Mouse (Mus musculus) midbrain, embryonic 14.5 days (tissue): Measurements from ENCODE around the gene Myadml2. TPM values are rescaled to one million over a fixed set of nuclear protein-coding genes. Genes with fewer than 3 reads are reported as not detected.

Experiments
- ATAC-seq: fragments of 200-750 bp; cut with Nextera tagmentation; 2 replicates; pipeline ENCODE4 v1.8.0; 2017; ENCODE audit warnings: moderate number of reproducible peaks, moderate library complexity; ENCODE audit not compliant: low FRiP score, low TSS enrichment
- DNase-seq: peaks from one replicate; pipeline ENCODE4 v3.0.0-alpha.2; 2015
- H3K27ac ChIP-seq: fragments of 300-500 bp; sonication (generic); replicated peaks from 2 replicates; pipeline ENCODE4 v1.5.1; 2014; ENCODE audit warnings: mild to moderate bottlenecking, low read depth, low read length, moderate library complexity
- H3K27me3 ChIP-seq: fragments of 300-500 bp; sonication (generic); 2 replicates; pipeline ENCODE4 v1.6.1; 2014; ENCODE audit warnings: low read length, control low read depth, mixed read lengths; ENCODE audit not compliant: control insufficient read depth, insufficient read depth
- H3K36me3 ChIP-seq: fragments of 300-500 bp; sonication (generic); 2 replicates; pipeline ENCODE4 v1.6.1; 2014; ENCODE audit warnings: low read length, control low read depth; ENCODE audit not compliant: control insufficient read depth, insufficient read depth
- H3K4me1 ChIP-seq: fragments of 300-500 bp; sonication (generic); 2 replicates; pipeline ENCODE4 v1.6.1; 2014; ENCODE audit warnings: mild to moderate bottlenecking, antibody characterized with exemption, low read length, control low read depth; ENCODE audit not compliant: control insufficient read depth, insufficient read depth
- H3K4me2 ChIP-seq: fragments of 300-500 bp; sonication (generic); 2 replicates; pipeline ENCODE4 v1.6.1; 2014; ENCODE audit warnings: mild to moderate bottlenecking, low read length, moderate library complexity
- H3K4me3 ChIP-seq: fragments of 300-500 bp; sonication (generic); replicated peaks from 2 replicates; pipeline ENCODE4 v1.5.1; 2014; ENCODE audit warnings: low read depth, low read length
- H3K9ac ChIP-seq: fragments of 300-500 bp; sonication (generic); replicated peaks from 2 replicates; pipeline ENCODE4 v1.6.1; 2014; ENCODE audit warnings: mild to moderate bottlenecking, low read length, moderate library complexity
- H3K9me3 ChIP-seq: fragments of 300-500 bp; sonication (generic); 2 replicates; pipeline ENCODE4 v1.6.1; 2016; ENCODE audit warnings: low read length, control low read depth, mixed read lengths; ENCODE audit not compliant: control insufficient read depth
- whole genome bisulfite sequencing: fragments of 180-500 bp; shearing (Covaris S2); extraction: QIAGEN DNeasy Blood & Tissue Kit; methylation state at CpG from one replicate; pipeline ENCODE4 v1.1.7; 2014; 5-methylcytosine and 5-hydroxymethylcytosine counted together
- polyA plus RNA-seq: library from polyadenylated mRNA; unstranded; fragments of >200 nt; fragmentation: Nextera tagmentation; extraction: Ambion mirVana; gene quantifications from 2 replicates; pipeline ENCODE4 v1.2.1, GENCODE M21; 2014

Gene Myadml2
- polyA plus RNA-seq, 1 experiment from 2014 or later, result 0.51 TPM

- Histone ChIP-seq H3K9me3 (no peaks in the 10 kb centered on the region), H3K4me1 (peaks cover 9% of the 10 kb centered on the region), H3K4me3 (no peak overlapping the region), H3K27ac (no peak overlapping the region), H3K4me2 (no peak overlapping the region), H3K36me3 (no peaks in the 10 kb centered on the region), H3K27me3 (peaks cover 4% of the 10 kb centered on the region; the same call in 1 of the 2 replicates), H3K9ac (no peak overlapping the region)
- DNase-seq (no peak), ATAC-seq (no peak)
- WGBS, result 58% methylated on average over 9 of the region's 9 CpGs
These were observed 6.7 kb downstream of the Myadml2 start for GRCm38 (mm10) chr11:120641255-120641654.

GRCm38 (mm10) chr11:120634810-120635209 lies 13.1 kb downstream of the Myadml2 start:
- Histone ChIP-seq H3K4me1 (peaks cover 11% of the 10 kb centered on the region), H3K4me2 (no peak overlapping the region), H3K27ac (no peak overlapping the region), H3K36me3 (no peaks in the 10 kb centered on the region), H3K9ac (no peak overlapping the region), H3K4me3 (no peak overlapping the region), H3K27me3 (no peaks in the 10 kb centered on the region), H3K9me3 (no peaks in the 10 kb centered on the region)
- DNase-seq (no peak), ATAC-seq (no peak)
- 62% methylated on average over 5 of the region's 5 CpGs for WGBS

GRCm38 (mm10) chr11:120633520-120634343 lies 14.2 kb downstream of the Myadml2 start, which contains the start of gene Mafg:
Gene Mafg, minus strand, starts transcription at chr11:120633600.
- WGBS, result 10% methylated on average over 58 of the region's 58 CpGs
- peak within 1 kb of the TSS; percentile 90 for H3K4me2 ChIP-seq
- H3K27ac ChIP-seq, result peak within 1 kb of the TSS; percentile 87
- peaks cover 8% of the 10 kb centered on the region for H3K36me3 ChIP-seq
- H3K27me3 ChIP-seq, result no peaks in the 10 kb centered on the region
- H3K9me3 ChIP-seq, result no peaks in the 10 kb centered on the region
- ATAC-seq, result peak; percentile 90
- peaks cover 11% of the 10 kb centered on the region for H3K4me1 ChIP-seq
- peak within 1 kb of the TSS; percentile 89 for H3K9ac ChIP-seq
- peak within 1 kb of the TSS; percentile 87 for H3K4me3 ChIP-seq
- DNase-seq, result peak; percentile 99

- peaks cover 11% of the 10 kb centered on the region for H3K4me1 ChIP-seq
- ATAC-seq (peak; percentile 84), DNase-seq (peak; percentile 75)
- H3K9me3 ChIP-seq, result no peaks in the 10 kb centered on the region
- H3K27ac ChIP-seq, result peak overlapping the region; percentile 87
- H3K9ac ChIP-seq, result peak overlapping the region; percentile 89
- H3K4me3 ChIP-seq, result peak overlapping the region; percentile 87
- H3K4me2 ChIP-seq, result peak overlapping the region; percentile 90
- H3K36me3 ChIP-seq, result peaks cover 14% of the 10 kb centered on the region
- under 1% methylated on average over 112 of the region's 116 CpGs for WGBS
- no peaks in the 10 kb centered on the region for H3K27me3 ChIP-seq
These were observed 15.1 kb downstream of the Myadml2 start for GRCm38 (mm10) chr11:120632559-120633519.

GRCm38 (mm10) chr11:120631726-120632448 lies 16.1 kb downstream of the Myadml2 start:
- no peak for DNase-seq
- 0 out of 2 replicates have a peak overlapping the region, but pooled peaks have one; percentile 87 for H3K27ac ChIP-seq
- WGBS, result 65% methylated on average over 4 of the region's 4 CpGs
- H3K36me3 ChIP-seq, result peaks cover 24% of the 10 kb centered on the region
- H3K9ac ChIP-seq, result peak overlapping the region; percentile 89
- H3K4me3 ChIP-seq, result peak overlapping the region; percentile 87
- H3K27me3 ChIP-seq, result no peaks in the 10 kb centered on the region
- H3K9me3 ChIP-seq, result no peaks in the 10 kb centered on the region
- peak overlapping the region; percentile 90 for H3K4me2 ChIP-seq
- peaks cover 11% of the 10 kb centered on the region for H3K4me1 ChIP-seq
- ATAC-seq, result no peak

GRCm38 (mm10) chr11:120630881-120631725 lies 16.9 kb downstream of the Myadml2 start:
- H3K9ac ChIP-seq, result peak overlapping the region; percentile 23; the same call in 1 of the 2 replicates
- H3K27ac ChIP-seq, result no peak overlapping the region
- H3K36me3 ChIP-seq, result peaks cover 28% of the 10 kb centered on the region
- WGBS, result 38% methylated on average over 7 of the region's 7 CpGs
- DNase-seq (no peak), ATAC-seq (no peak)
- no peaks in the 10 kb centered on the region for H3K27me3 ChIP-seq
- H3K4me2 ChIP-seq, result peak overlapping the region; percentile 90; the same call in 1 of the 2 replicates
- H3K4me3 ChIP-seq, result peak overlapping the region; percentile 87; the same call in 1 of the 2 replicates
- H3K9me3 ChIP-seq, result no peaks in the 10 kb centered on the region
- H3K4me1 ChIP-seq, result peaks cover 11% of the 10 kb centered on the region

GRCm38 (mm10) chr11:120630401-120630871 lies 17.5 kb downstream of the Myadml2 start:
- no peaks in the 10 kb centered on the region for H3K27me3 ChIP-seq
- ATAC-seq (no peak), DNase-seq (no peak)
- H3K36me3 ChIP-seq, result peaks cover 28% of the 10 kb centered on the region
- no peak overlapping the region for H3K4me2 ChIP-seq
- H3K27ac ChIP-seq, result no peak overlapping the region
- H3K9me3 ChIP-seq, result no peaks in the 10 kb centered on the region
- WGBS, result 29% methylated on average over 5 of the region's 5 CpGs
- H3K9ac ChIP-seq, result peak overlapping the region; percentile 22; the same call in 1 of the 2 replicates
- peaks cover 13% of the 10 kb centered on the region for H3K4me1 ChIP-seq
- no peak overlapping the region for H3K4me3 ChIP-seq
